Mouse (Mus musculus) heart, postnatal 0 days (tissue): Measurements from ENCODE around the gene Plpp3. TPM values are rescaled to one million over a fixed set of nuclear protein-coding genes. Genes with fewer than 3 reads are reported as not detected.
"Not testable (repeated sequence)": the region's sequence is repeated elsewhere in the genome, so short reads cannot be mapped to it uniquely, and the experiment has no call there.

ENCODE experiments used
- ATAC-seq: fragments of 200-750 bp; cut with Nextera tagmentation; 2 replicates; pipeline ENCODE4 v1.8.0; 2017; ENCODE audit warnings: low read depth, moderate number of reproducible peaks, moderate library complexity; ENCODE audit not compliant: insufficient read depth
- DNase-seq: peaks from one replicate; pipeline ENCODE4 v3.0.0-alpha.2; 2016; ENCODE audit warnings: low spot score
- H3K27ac ChIP-seq: fragments of 300-500 bp; sonication (generic); 2 replicates; pipeline ENCODE4 v1.5.1; 2014; ENCODE audit warnings: low read depth, mild to moderate bottlenecking
- H3K27me3 ChIP-seq: fragments of 300-500 bp; sonication (generic); 2 replicates; pipeline ENCODE4 v1.6.1; 2014; ENCODE audit warnings: low read length, mixed read lengths; ENCODE audit not compliant: control insufficient read depth, insufficient read depth
- H3K36me3 ChIP-seq: fragments of 300-500 bp; sonication (generic); replicated peaks from 2 replicates; pipeline ENCODE4 v1.6.1; 2014; ENCODE audit warnings: low read length, mixed read lengths; ENCODE audit not compliant: control insufficient read depth, insufficient read depth
- H3K4me1 ChIP-seq: fragments of 300-500 bp; sonication (generic); 2 replicates; pipeline ENCODE4 v1.6.1; 2014; ENCODE audit warnings: antibody characterized with exemption; ENCODE audit not compliant: control insufficient read depth, insufficient read depth
- H3K4me2 ChIP-seq: fragments of 300-500 bp; sonication (generic); 2 replicates; pipeline ENCODE4 v1.6.1; 2014; ENCODE audit warnings: low read depth, mild to moderate bottlenecking, low read length, moderate library complexity
- H3K4me3 ChIP-seq: fragments of 300-500 bp; sonication (generic); 2 replicates; pipeline ENCODE4 v1.5.1; 2014; ENCODE audit warnings: low read depth, low read length
- H3K9ac ChIP-seq: fragments of 300-500 bp; sonication (generic); replicated peaks from 2 replicates; pipeline ENCODE4 v1.6.1; 2014; ENCODE audit warnings: low read depth, low read length, mixed read lengths
- H3K9me3 ChIP-seq: fragments of 300-500 bp; sonication (generic); replicated peaks from 2 replicates; pipeline ENCODE4 v1.6.1; 2016; ENCODE audit warnings: low read length; ENCODE audit not compliant: control insufficient read depth
- CTCF ChIP-seq: IDR thresholded peaks from 2 replicates; pipeline ENCODE4 v1.5.1; 2016; ENCODE audit warnings: antibody characterized with exemption, control low read depth, low read depth
- EP300 ChIP-seq: IDR thresholded peaks from 2 replicates; pipeline ENCODE4 v1.6.1; 2016; ENCODE audit warnings: antibody characterized with exemption, low read depth
- WGBS: fragments of 180-500 bp; shearing (Covaris S2); extraction: QIAGEN DNeasy Blood & Tissue Kit; methylation state at CpG from one replicate; pipeline ENCODE4 v1.1.7; 2014; 5-methylcytosine and 5-hydroxymethylcytosine counted together
- polyA plus RNA-seq: library from polyadenylated mRNA; unstranded; fragments of >200 nt; fragmentation: Nextera tagmentation; extraction: Ambion mirVana; gene quantifications from 2 replicates; pipeline ENCODE4 v1.2.1, GENCODE M21; 2015
- total RNA-seq: library from RNA; depleted of rRNA; stranded (reverse); fragments of >200 nt; gene quantifications from 2 replicates; pipeline ENCODE4 v1.2.3, GENCODE M21; 2014; ENCODE audit warnings: low replicate concordance

The Plpp3 gene
- total and polyA plus RNA-seq, 2 experiments from 2014 or later: 56.4 to 57.0 TPM

- H3K9ac ChIP-seq: no peak overlapping the region
- no peak overlapping the region for H3K4me3 ChIP-seq
- ATAC-seq (no peak), DNase-seq (no peak)
- peaks cover 28% of the 10 kb centered on the region for H3K4me1 ChIP-seq
- no peak overlapping the region for H3K4me2 ChIP-seq
- H3K9me3 ChIP-seq: no peaks in the 10 kb centered on the region
- H3K36me3 ChIP-seq: no peaks in the 10 kb centered on the region
- H3K27me3 ChIP-seq: no peaks in the 10 kb centered on the region
- H3K27ac ChIP-seq: no peak overlapping the region
- WGBS: 52% methylated on average over 9 of the region's 9 CpGs
- TF ChIP-seq CTCF: no peak
These were observed 104.0 kb downstream of the Plpp3 start for GRCm38 (mm10) chr4:105260893-105261769.

- no peak for TF ChIP-seq CTCF
- Histone ChIP-seq H3K4me3 (no peak overlapping the region), H3K27ac (no peak overlapping the region), H3K36me3 (no peaks in the 10 kb centered on the region), H3K9ac (no peak overlapping the region), H3K9me3 (no peaks in the 10 kb centered on the region), H3K4me1 (peaks cover 28% of the 10 kb centered on the region), H3K27me3 (no peaks in the 10 kb centered on the region), H3K4me2 (no peak overlapping the region)
- ATAC-seq (no peak), DNase-seq (no peak)
- WGBS: 52% methylated on average over 12 of the region's 12 CpGs
These were observed 105.2 kb downstream of the Plpp3 start for GRCm38 (mm10) chr4:105262358-105262757.

- Histone ChIP-seq H3K36me3 (no peaks in the 10 kb centered on the region), H3K4me2 (no peak overlapping the region), H3K4me1 (peaks cover 18% of the 10 kb centered on the region), H3K27ac (no peak overlapping the region), H3K27me3 (no peaks in the 10 kb centered on the region), H3K9ac (no peak overlapping the region), H3K9me3 (no peaks in the 10 kb centered on the region), H3K4me3 (no peak overlapping the region)
- ATAC-seq: no peak
- WGBS: 94% methylated on average over 8 of the region's 8 CpGs
- no peak for DNase-seq
- no peak for TF ChIP-seq CTCF
- TF ChIP-seq EP300: no peak
These were observed 106.5 kb downstream of the Plpp3 start for GRCm38 (mm10) chr4:105263600-105263999.

GRCm38 (mm10) chr4:105265041-105265440 lies 107.9 kb downstream of the Plpp3 start:
- no peak for TF ChIP-seq EP300
- peaks cover 17% of the 10 kb centered on the region for H3K4me1 ChIP-seq
- ATAC-seq (no peak), DNase-seq (no peak)
- H3K4me2 ChIP-seq: no peak overlapping the region
- H3K36me3 ChIP-seq: no peaks in the 10 kb centered on the region
- WGBS: 84% methylated on average over 8 of the region's 8 CpGs
- no peaks in the 10 kb centered on the region for H3K27me3 ChIP-seq
- no peak overlapping the region for H3K27ac ChIP-seq
- no peak overlapping the region for H3K9ac ChIP-seq
- no peaks in the 10 kb centered on the region for H3K9me3 ChIP-seq
- no peak overlapping the region for H3K4me3 ChIP-seq

GRCm38 (mm10) chr4:105265678-105266077 lies 108.5 kb downstream of the Plpp3 start:
- Histone ChIP-seq H3K4me3 (no peak overlapping the region), H3K9me3 (no peaks in the 10 kb centered on the region), H3K36me3 (no peaks in the 10 kb centered on the region), H3K4me1 (peaks cover 16% of the 10 kb centered on the region), H3K27me3 (no peaks in the 10 kb centered on the region), H3K27ac (no peak overlapping the region), H3K9ac (no peak overlapping the region), H3K4me2 (no peak overlapping the region)
- no peak for TF ChIP-seq CTCF
- ATAC-seq: no peak
- 77% methylated on average over 4 of the region's 4 CpGs for WGBS
- no peak for DNase-seq

GRCm38 (mm10) chr4:105268202-105268730 lies 111.1 kb downstream of the Plpp3 start:
- WGBS: 86% methylated on average over 6 of the region's 6 CpGs
- ATAC-seq (no peak), DNase-seq (no peak)
- TF ChIP-seq EP300 (no peak), CTCF (no peak)
- H3K9me3 ChIP-seq: no peaks in the 10 kb centered on the region
- no peak overlapping the region for H3K4me2 ChIP-seq
- H3K27ac ChIP-seq: no peak overlapping the region
- H3K4me3 ChIP-seq: no peak overlapping the region
- no peaks in the 10 kb centered on the region for H3K4me1 ChIP-seq
- H3K9ac ChIP-seq: no peak overlapping the region
- no peaks in the 10 kb centered on the region for H3K36me3 ChIP-seq
- no peaks in the 10 kb centered on the region for H3K27me3 ChIP-seq

GRCm38 (mm10) chr4:105269398-105269797 lies 112.3 kb downstream of the Plpp3 start:
- not testable (repeated sequence) for ATAC-seq, H3K4me3 ChIP-seq, H3K4me2 ChIP-seq, H3K4me1 ChIP-seq, H3K36me3 ChIP-seq, H3K27ac ChIP-seq, H3K9me3 ChIP-seq, H3K9ac ChIP-seq, DNase-seq, H3K27me3 ChIP-seq
- 94% methylated on average over 5 of the region's 7 CpGs for WGBS
